Mouse (Mus musculus) liver, embryonic 13.5 days (tissue): ENCODE measurements around the gene Snrpf. TPM values are rescaled to one million over a fixed set of nuclear protein-coding genes. Genes with fewer than 3 reads are reported as not detected.
A peak's percentile ranks its signal among the peaks of the same experiment; 100 is the strongest.

ENCODE experiments used
- ATAC-seq: fragments of 200-750 bp; cut with Nextera tagmentation; 2 replicates; pipeline ENCODE4 v1.8.0; 2017; ENCODE audit warnings: low read depth, mild to moderate bottlenecking, moderate number of reproducible peaks, moderate library complexity
- DNase-seq: peaks from one replicate; pipeline ENCODE4 v3.0.0; 2022
- H3K27ac ChIP-seq: fragments of 300-500 bp; sonication (generic); 2 replicates; pipeline ENCODE4 v1.5.1; 2015; ENCODE audit warnings: moderate library complexity, mild to moderate bottlenecking, inconsistent platforms
- H3K27me3 ChIP-seq: fragments of 300-500 bp; sonication (generic); 2 replicates; pipeline ENCODE4 v1.6.1; 2015; ENCODE audit warnings: mild to moderate bottlenecking, inconsistent platforms
- H3K36me3 ChIP-seq: fragments of 300-500 bp; sonication (generic); 2 replicates; pipeline ENCODE4 v1.6.1; 2015; ENCODE audit warnings: mild to moderate bottlenecking, inconsistent platforms
- H3K4me1 ChIP-seq: fragments of 300-500 bp; sonication (generic); replicated peaks from 2 replicates; pipeline ENCODE4 v1.6.1; 2015; ENCODE audit warnings: inconsistent platforms
- H3K4me2 ChIP-seq: fragments of 300-500 bp; sonication (generic); 2 replicates; pipeline ENCODE4 v1.6.1; 2015; ENCODE audit warnings: inconsistent platforms, mild to moderate bottlenecking, moderate library complexity
- H3K4me3 ChIP-seq: fragments of 300-500 bp; sonication (generic); replicated peaks from 2 replicates; pipeline ENCODE4 v1.5.1; 2015; ENCODE audit warnings: mild to moderate bottlenecking, inconsistent platforms
- H3K9ac ChIP-seq: fragments of 300-500 bp; sonication (generic); 2 replicates; pipeline ENCODE4 v1.6.1; 2015; ENCODE audit warnings: mild to moderate bottlenecking, inconsistent platforms
- H3K9me3 ChIP-seq: fragments of 300-500 bp; sonication (generic); replicated peaks from 2 replicates; pipeline ENCODE4 v1.6.1; 2016; ENCODE audit warnings: inconsistent platforms
- WGBS: fragments of 180-500 bp; shearing (Covaris S2); methylation state at CpG from one replicate; pipeline ENCODE4 v1.1.7; 2015; ENCODE audit not compliant: insufficient replicate concordance; 5-methylcytosine and 5-hydroxymethylcytosine counted together
- polyA plus RNA-seq: library from polyadenylated mRNA; unstranded; fragments of >200 nt; fragmentation: Nextera tagmentation; extraction: Ambion mirVana; gene quantifications from 2 replicates; pipeline ENCODE4 v1.2.1, GENCODE M21; 2015

The Snrpf gene
- polyA plus RNA-seq, 1 experiment from 2014 or later = 95.6 TPM

GRCm38 (mm10) chr10:93610896-93611295 lies 21.4 kb upstream of the Snrpf start:
- H3K27me3 ChIP-seq = no peaks in the 10 kb centered on the region
- no peak overlapping the region for H3K4me3 ChIP-seq
- no peaks in the 10 kb centered on the region for H3K9me3 ChIP-seq
- H3K36me3 ChIP-seq = no peaks in the 10 kb centered on the region
- H3K9ac ChIP-seq = no peak overlapping the region
- no peak overlapping the region for H3K27ac ChIP-seq
- 96% methylated on average over 1 of the region's 1 CpGs for WGBS
- ATAC-seq = no peak
- no peak overlapping the region for H3K4me2 ChIP-seq
- H3K4me1 ChIP-seq = peaks cover 11% of the 10 kb centered on the region; the same call in 1 of the 2 replicates
- DNase-seq = no peak

GRCm38 (mm10) chr10:93609236-93609635 lies 19.7 kb upstream of the Snrpf start:
- no peaks in the 10 kb centered on the region for H3K36me3 ChIP-seq
- DNase-seq = no peak
- no peaks in the 10 kb centered on the region for H3K9me3 ChIP-seq
- H3K27me3 ChIP-seq = no peaks in the 10 kb centered on the region
- no peak overlapping the region for H3K4me3 ChIP-seq
- ATAC-seq = no peak
- H3K9ac ChIP-seq = no peak overlapping the region
- WGBS = 85% methylated on average over 7 of the region's 7 CpGs
- H3K4me1 ChIP-seq = peaks cover 6% of the 10 kb centered on the region; the same call in 1 of the 2 replicates
- H3K27ac ChIP-seq = no peak overlapping the region
- no peak overlapping the region for H3K4me2 ChIP-seq

GRCm38 (mm10) chr10:93608051-93608450 lies 18.5 kb upstream of the Snrpf start:
- DNase-seq (no peak), ATAC-seq (no peak)
- no peaks in the 10 kb centered on the region for H3K9me3 ChIP-seq
- no peak overlapping the region for H3K27ac ChIP-seq
- H3K4me3 ChIP-seq = no peak overlapping the region
- no peaks in the 10 kb centered on the region for H3K27me3 ChIP-seq
- H3K36me3 ChIP-seq = no peaks in the 10 kb centered on the region
- WGBS = 63% methylated on average over 9 of the region's 9 CpGs
- H3K9ac ChIP-seq = no peak overlapping the region
- H3K4me1 ChIP-seq = 0 out of 2 replicates have a peak, but pooled peaks cover 3% of the 10 kb centered on the region
- no peak overlapping the region for H3K4me2 ChIP-seq

DNA sequence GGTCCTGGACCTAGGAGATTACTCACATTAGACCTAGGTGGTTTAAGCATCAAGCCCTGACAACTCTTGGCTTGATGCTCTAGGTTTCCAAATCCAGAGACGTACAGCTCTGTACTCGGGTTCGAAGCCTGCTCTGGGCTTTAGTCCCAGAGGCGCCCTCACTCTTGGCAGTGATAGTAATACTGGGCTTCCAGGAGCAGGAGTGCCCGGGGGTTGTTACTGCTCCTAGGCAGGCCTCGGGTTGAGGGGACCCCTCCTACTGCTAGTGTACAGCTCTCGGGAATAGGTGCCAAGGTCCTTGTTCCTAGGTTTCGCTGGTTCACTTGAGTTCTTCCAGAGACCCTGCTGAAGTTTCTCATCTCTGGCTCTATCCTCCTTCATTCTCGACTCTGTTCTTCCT lies 16.8 kb upstream of the Snrpf start:
- ATAC-seq (no peak), DNase-seq (no peak)
- Histone ChIP-seq H3K27ac (no peak overlapping the region), H3K4me1 (no peaks in the 10 kb centered on the region), H3K9me3 (no peaks in the 10 kb centered on the region), H3K4me2 (no peak overlapping the region), H3K36me3 (no peaks in the 10 kb centered on the region), H3K27me3 (no peaks in the 10 kb centered on the region), H3K4me3 (no peak overlapping the region), H3K9ac (no peak overlapping the region)
- 78% methylated on average over 9 of the region's 9 CpGs for WGBS

DNA sequence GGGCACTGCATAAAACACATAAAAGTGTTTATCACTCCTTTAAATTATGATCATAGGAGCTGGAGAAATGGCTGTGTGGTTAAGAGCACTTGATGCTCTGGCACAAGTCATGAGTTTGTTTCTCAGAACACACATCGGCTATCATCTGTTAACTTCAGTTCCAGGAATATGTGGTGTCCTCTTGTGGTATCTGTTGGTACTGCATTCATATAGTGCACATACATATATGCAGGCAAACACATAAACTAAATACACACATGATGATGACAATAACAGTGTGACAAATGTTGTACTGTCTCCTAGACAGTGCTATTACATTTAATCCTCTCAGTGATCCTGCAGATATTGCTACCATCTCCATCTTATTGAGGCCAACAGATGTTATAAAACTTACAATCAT lies 13.8 kb upstream of the Snrpf start:
- Histone ChIP-seq H3K27ac (no peak overlapping the region), H3K9ac (no peak overlapping the region), H3K9me3 (no peaks in the 10 kb centered on the region), H3K4me1 (no peaks in the 10 kb centered on the region), H3K36me3 (no peaks in the 10 kb centered on the region), H3K4me3 (no peak overlapping the region), H3K4me2 (no peak overlapping the region), H3K27me3 (no peaks in the 10 kb centered on the region)
- ATAC-seq (no peak), DNase-seq (no peak)
- 77% methylated on average over 1 of the region's 1 CpGs for WGBS

DNA sequence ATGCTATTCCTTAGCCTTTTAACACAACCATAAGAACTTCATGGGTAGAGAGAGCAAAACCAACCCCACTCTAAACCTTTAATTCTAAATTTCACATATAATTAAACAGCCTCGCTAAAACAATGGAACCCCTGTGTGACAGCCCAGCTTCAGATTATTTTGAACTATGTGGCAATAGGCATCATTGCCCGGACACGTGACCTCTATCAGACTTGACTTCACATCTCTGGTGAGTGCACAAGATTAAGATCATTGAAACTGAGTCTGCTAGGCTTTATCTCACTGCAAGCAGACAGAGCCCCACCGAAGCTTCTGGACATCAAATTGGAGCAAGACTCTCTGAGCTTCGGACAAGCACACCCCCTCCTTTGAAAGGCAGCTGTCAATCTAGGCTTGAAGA lies 12.8 kb upstream of the Snrpf start:
- 55% methylated on average over 5 of the region's 5 CpGs for WGBS
- H3K9ac ChIP-seq = no peak overlapping the region

GRCm38 (mm10) chr10:93596641-93597040 lies 7.1 kb upstream of the Snrpf start:
- ATAC-seq (no peak), DNase-seq (no peak)
- Histone ChIP-seq H3K9me3 (no peaks in the 10 kb centered on the region), H3K36me3 (no peaks in the 10 kb centered on the region), H3K27ac (no peak overlapping the region), H3K4me2 (no peak overlapping the region), H3K4me3 (no peak overlapping the region), H3K9ac (no peak overlapping the region), H3K27me3 (no peaks in the 10 kb centered on the region), H3K4me1 (peaks cover 8% of the 10 kb centered on the region)
- WGBS = 58% methylated on average over 3 of the region's 3 CpGs

More for the DNA sequence above, 12.8 kb upstream of the Snrpf start:
- Histone ChIP-seq H3K27ac (no peak overlapping the region), H3K27me3 (no peaks in the 10 kb centered on the region), H3K4me3 (no peak overlapping the region), H3K36me3 (no peaks in the 10 kb centered on the region), H3K4me2 (no peak overlapping the region), H3K4me1 (no peaks in the 10 kb centered on the region), H3K9me3 (no peaks in the 10 kb centered on the region)
- no peak for DNase-seq
- ATAC-seq = no peak

- H3K27me3 ChIP-seq = no peaks in the 10 kb centered on the region
- 55% methylated on average over 4 of the region's 4 CpGs for WGBS
Observed at GRCm38 (mm10) chr10:93595831-93596230, 6.3 kb upstream of the Snrpf start.

GRCm38 (mm10) chr10:93594022-93594482 lies 4.5 kb upstream of the Snrpf start:
- H3K4me2 ChIP-seq = peak overlapping the region; percentile 78
- peak; percentile 49 for ATAC-seq
- peak; percentile 18 for DNase-seq
- peak overlapping the region; percentile 66 for H3K9ac ChIP-seq
- H3K27ac ChIP-seq = no peak overlapping the region
- H3K9me3 ChIP-seq = no peaks in the 10 kb centered on the region
- WGBS = 2% methylated on average over 22 of the region's 22 CpGs
- H3K36me3 ChIP-seq = no peaks in the 10 kb centered on the region
- no peaks in the 10 kb centered on the region for H3K27me3 ChIP-seq
- peaks cover 14% of the 10 kb centered on the region for H3K4me1 ChIP-seq
- peak overlapping the region; percentile 55 for H3K4me3 ChIP-seq

More at GRCm38 (mm10) chr10:93595831-93596230, 6.3 kb upstream of the Snrpf start:
- Histone ChIP-seq H3K36me3 (no peaks in the 10 kb centered on the region), H3K4me1 (peaks cover 8% of the 10 kb centered on the region), H3K9me3 (no peaks in the 10 kb centered on the region), H3K9ac (no peak overlapping the region), H3K4me3 (no peak overlapping the region), H3K27ac (no peak overlapping the region), H3K4me2 (no peak overlapping the region)
- ATAC-seq (no peak), DNase-seq (no peak)

- H3K9me3 ChIP-seq = no peaks in the 10 kb centered on the region
- ATAC-seq (no peak), DNase-seq (peak; percentile 28)
- 49% methylated on average over 12 of the region's 12 CpGs for WGBS
- peaks cover 6% of the 10 kb centered on the region for H3K36me3 ChIP-seq
- no peak overlapping the region for H3K4me3 ChIP-seq
- no peak overlapping the region for H3K4me2 ChIP-seq
- no peaks in the 10 kb centered on the region for H3K27me3 ChIP-seq
- H3K27ac ChIP-seq = no peak overlapping the region
- H3K4me1 ChIP-seq = peaks cover 29% of the 10 kb centered on the region
- H3K9ac ChIP-seq = no peak overlapping the region
Observed at GRCm38 (mm10) chr10:93592456-93592855, 3.0 kb upstream of the Snrpf start.

DNA sequence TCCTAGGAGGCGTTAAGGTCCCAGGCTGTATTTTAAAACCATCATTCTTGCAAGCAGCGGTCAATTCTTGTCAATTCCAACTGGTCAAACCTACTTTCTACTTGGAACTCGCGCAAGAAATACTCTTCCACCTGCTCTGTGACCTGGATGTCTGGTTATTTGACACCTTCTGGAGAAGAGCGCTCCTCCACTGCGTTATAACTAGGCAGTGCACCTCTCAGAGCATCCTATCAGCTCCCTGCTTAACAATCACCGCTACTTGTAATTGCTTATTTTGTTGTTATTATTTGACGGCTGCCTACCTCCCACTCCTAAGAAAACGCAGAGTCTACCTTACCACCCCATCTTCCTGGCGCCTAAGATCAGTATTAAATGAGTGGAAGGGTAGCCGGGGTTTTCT lies 710 bp downstream of the Snrpf start:
- WGBS = 2% methylated on average over 11 of the region's 11 CpGs
- ATAC-seq (peak; percentile 43), DNase-seq (no peak)
- Histone ChIP-seq H3K4me2 (peak overlapping the region; percentile 93), H3K4me3 (peak overlapping the region; percentile 85), H3K36me3 (peaks cover 36% of the 10 kb centered on the region), H3K4me1 (peaks cover 31% of the 10 kb centered on the region), H3K9ac (peak overlapping the region; percentile 84), H3K27ac (peak overlapping the region; percentile 77), H3K27me3 (no peaks in the 10 kb centered on the region), H3K9me3 (no peaks in the 10 kb centered on the region)

- ATAC-seq = 0 out of 2 replicates have a peak, but pooled peaks have one; percentile 39
Observed at GRCm38 (mm10) chr10:93577271-93577886, 12.1 kb downstream of the Snrpf start.

More at GRCm38 (mm10) chr10:93577271-93577886, 12.1 kb downstream of the Snrpf start:
- H3K27ac ChIP-seq = no peak overlapping the region
- no peaks in the 10 kb centered on the region for H3K9me3 ChIP-seq
- 60% methylated on average over 13 of the region's 13 CpGs for WGBS
- peak; percentile 43 for DNase-seq
- no peaks in the 10 kb centered on the region for H3K27me3 ChIP-seq
- H3K4me1 ChIP-seq = no peaks in the 10 kb centered on the region
- H3K36me3 ChIP-seq = peaks cover 13% of the 10 kb centered on the region
- H3K9ac ChIP-seq = no peak overlapping the region
- H3K4me2 ChIP-seq = no peak overlapping the region
- no peak overlapping the region for H3K4me3 ChIP-seq
